Mouse (Mus musculus): Measurements from ENCODE around the gene Lsm5. TPM values are rescaled to one million over a fixed set of nuclear protein-coding genes. Genes with fewer than 3 reads are reported as not detected.

Gene Lsm5
- 95.2 and 109 TPM in 2 replicates for polyA plus RNA-seq (2015; fragmentation: Nextera tagmentation; extraction: Ambion mirVana)

DNA sequence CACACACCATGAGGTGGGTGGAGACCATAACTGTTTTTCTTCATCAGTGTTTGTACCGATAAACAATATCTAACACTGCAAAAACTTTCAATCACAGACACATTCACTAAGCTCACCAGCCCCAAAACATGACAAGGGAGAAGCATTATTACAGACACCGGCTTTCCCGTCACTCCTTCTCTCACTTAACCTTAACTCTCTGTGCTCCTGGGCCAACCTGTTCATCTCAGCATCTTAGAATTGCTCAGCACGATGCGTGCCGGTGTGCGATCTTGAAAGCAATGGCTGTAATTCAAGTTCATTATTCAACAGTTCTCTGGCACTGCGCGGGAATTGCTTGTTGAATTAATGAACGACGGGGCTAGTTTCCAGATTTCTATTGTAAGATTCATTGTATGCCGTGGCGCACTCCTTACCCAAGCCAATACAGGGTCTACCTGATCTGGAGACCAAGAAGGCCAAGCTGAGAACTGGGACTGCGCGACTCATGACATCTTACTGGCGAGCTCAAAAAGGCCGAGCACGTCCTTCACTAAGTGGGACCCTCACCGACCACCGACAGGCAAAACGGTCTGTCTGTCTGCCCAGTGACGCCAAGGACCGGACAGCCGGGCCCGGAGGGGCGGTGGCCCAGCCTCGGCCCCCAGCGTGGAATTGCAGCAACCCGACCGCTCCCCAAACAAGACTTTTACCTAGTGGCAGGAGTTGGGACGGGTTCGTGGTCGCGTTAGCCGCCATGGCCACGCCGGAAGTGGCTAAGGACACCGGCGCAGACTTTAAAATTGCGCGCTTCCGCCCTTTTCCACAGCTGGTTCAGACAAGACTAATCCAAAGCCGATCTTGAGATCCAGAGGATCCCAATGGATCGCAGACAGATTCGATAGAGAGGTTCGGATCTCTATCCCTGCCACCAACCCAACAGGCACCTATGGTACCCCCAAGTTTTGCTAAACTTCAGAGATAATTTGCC lies at the start of gene Lsm5:
TSS of gene Lsm5 (minus strand) at position 780 of the 970 bp plus-strand sequence.
- peak within 1 kb of the TSS; percentile 46 for H3K27ac ChIP-seq (replicated peaks)
- no peaks in the 10 kb centered on the region for H3K9me3 ChIP-seq
- H3K4me2 ChIP-seq (replicated peaks) = peak within 1 kb of the TSS; percentile 85
- under 1% methylated on average over 46 of the region's 46 CpGs for WGBS
- H3K27me3 ChIP-seq = no peaks in the 10 kb centered on the region
- peak within 1 kb of the TSS; percentile 57 for H3K9ac ChIP-seq (replicated peaks)
- peaks cover 8% of the 10 kb centered on the region for H3K4me1 ChIP-seq
- peak; percentile 95 for ATAC-seq (replicated peaks)
- H3K36me3 ChIP-seq = peaks cover 3% of the 10 kb centered on the region; the same call in 1 of the 2 replicates
- peak within 1 kb of the TSS; percentile 82 for H3K4me3 ChIP-seq

DNA sequence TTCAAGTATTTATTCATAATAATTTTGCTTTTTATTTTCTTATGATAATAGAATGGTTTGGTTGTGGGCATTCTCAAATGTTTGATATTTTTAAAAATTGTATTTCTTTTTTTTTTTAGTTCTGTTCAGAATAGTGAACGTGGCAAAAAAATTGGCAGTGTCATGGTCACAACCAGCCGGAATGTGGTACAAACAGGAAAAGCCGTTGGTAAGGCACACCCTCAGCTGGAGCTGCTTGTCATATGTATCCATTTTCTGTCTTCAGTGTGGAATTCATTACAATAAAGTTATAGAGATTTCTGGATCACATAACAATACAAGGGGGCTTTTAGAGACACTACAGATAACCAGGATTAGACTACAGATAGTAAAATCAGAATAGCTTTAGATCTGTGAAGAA lies 49.2 kb upstream of the Lsm5 start:
- H3K4me1 ChIP-seq = no peaks in the 10 kb centered on the region
- no peaks in the 10 kb centered on the region for H3K27me3 ChIP-seq
- 92% methylated on average over 3 of the region's 3 CpGs for WGBS
- ATAC-seq (replicated peaks) = no peak
- H3K9ac ChIP-seq (replicated peaks) = no peak overlapping the region
- no peaks in the 10 kb centered on the region for H3K9me3 ChIP-seq
- no peak overlapping the region for H3K4me3 ChIP-seq
- no peak overlapping the region for H3K4me2 ChIP-seq (replicated peaks)
- peaks cover 60% of the 10 kb centered on the region for H3K36me3 ChIP-seq
- H3K27ac ChIP-seq (replicated peaks) = no peak overlapping the region

DNA sequence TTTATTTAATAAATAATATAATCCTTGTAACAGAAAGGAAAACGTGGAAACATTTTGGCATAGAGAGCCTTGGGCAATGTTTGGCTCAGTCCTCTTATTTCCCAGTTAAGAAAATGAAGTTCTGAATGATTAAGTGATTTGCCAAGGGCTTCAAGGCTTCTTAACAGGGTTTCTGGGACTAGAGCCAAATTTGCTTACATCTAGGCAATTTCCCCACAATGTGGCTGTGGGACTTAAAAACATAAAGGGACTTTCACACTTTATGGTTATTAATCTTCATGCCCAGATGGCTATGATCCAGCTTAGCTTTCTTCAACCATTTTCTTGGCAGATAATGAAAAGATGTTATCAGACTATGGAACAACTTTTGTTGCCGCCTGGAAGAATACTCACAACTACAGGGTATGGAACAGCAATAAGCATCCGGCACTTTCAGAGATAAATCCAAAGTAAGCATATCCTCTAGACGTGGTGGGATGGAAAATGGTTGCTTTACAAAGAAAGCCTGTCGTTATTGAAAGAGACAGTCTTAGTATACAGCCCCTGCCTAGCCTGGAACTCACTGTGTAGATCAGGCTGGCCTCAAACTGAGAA lies 41.5 kb upstream of the Lsm5 start:
- Histone ChIP-seq H3K27me3 (no peaks in the 10 kb centered on the region), H3K9me3 (no peaks in the 10 kb centered on the region), H3K36me3 (peaks cover 28% of the 10 kb centered on the region), H3K4me3 (no peak overlapping the region), H3K4me2 (replicated peaks) (no peak overlapping the region), H3K27ac (replicated peaks) (peak overlapping the region; percentile 65; the same call in 1 of the 2 replicates), H3K9ac (replicated peaks) (no peak overlapping the region), H3K4me1 (peaks cover 7% of the 10 kb centered on the region)
- peak; percentile 81 for ATAC-seq (replicated peaks)
- whole genome bisulfite sequencing = 32% methylated on average over 5 of the region's 5 CpGs

DNA sequence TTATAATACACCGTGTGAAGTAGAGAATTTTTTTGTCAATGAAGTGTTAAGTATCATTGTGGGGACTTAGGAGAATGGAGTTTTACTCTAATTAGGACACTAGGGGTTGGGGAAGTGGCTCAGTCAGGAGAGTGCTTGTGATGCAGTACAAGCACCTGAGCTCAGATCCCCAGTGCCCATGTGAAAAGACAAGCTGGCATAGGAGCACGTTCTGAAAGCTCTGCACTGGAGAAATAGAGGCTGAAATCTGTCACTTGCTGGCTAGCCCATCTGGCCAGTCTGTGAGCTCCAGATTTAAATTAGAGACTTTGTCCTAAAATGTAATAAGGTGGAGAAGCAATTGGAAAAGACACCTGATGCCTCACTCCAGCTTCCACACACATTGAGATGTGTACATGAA lies 28.0 kb upstream of the Lsm5 start:
- Histone ChIP-seq H3K36me3 (peaks cover 78% of the 10 kb centered on the region), H3K4me3 (no peak overlapping the region), H3K9ac (replicated peaks) (no peak overlapping the region), H3K27me3 (no peaks in the 10 kb centered on the region), H3K27ac (replicated peaks) (no peak overlapping the region), H3K4me1 (no peaks in the 10 kb centered on the region), H3K4me2 (replicated peaks) (no peak overlapping the region), H3K9me3 (no peaks in the 10 kb centered on the region)
- ATAC-seq (replicated peaks) = 0 out of 2 replicates have a peak, but pooled peaks have one; percentile 46
- WGBS = 54% methylated on average over 2 of the region's 2 CpGs

DNA sequence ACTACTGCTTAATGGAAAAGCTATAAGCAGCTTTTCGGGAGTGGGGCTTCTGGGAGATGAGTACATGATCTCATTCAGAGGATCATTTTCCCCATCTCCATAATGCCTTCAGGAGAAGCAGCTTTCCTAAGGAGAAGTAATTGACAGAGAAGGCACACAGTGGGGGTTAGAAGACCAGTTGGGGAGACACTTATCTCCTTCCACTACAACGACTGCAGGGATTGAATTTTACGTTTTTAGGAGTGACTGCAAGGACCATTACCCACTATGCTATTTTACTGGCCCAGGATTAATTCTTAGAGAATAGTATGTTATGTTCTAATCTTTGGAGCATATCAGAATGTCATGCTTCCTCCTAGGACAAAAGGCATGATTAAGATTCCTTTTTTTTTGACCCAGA lies 16.4 kb upstream of the Lsm5 start:
- no peaks in the 10 kb centered on the region for H3K9me3 ChIP-seq
- H3K27me3 ChIP-seq = no peaks in the 10 kb centered on the region
- 69% methylated on average over 3 of the region's 3 CpGs for WGBS
- H3K36me3 ChIP-seq = peaks cover 20% of the 10 kb centered on the region
- no peak overlapping the region for H3K4me2 ChIP-seq (replicated peaks)
- H3K4me1 ChIP-seq = peaks cover 26% of the 10 kb centered on the region
- no peak for ATAC-seq (replicated peaks)
- H3K9ac ChIP-seq (replicated peaks) = no peak overlapping the region
- no peak overlapping the region for H3K4me3 ChIP-seq
- no peak overlapping the region for H3K27ac ChIP-seq (replicated peaks)

DNA sequence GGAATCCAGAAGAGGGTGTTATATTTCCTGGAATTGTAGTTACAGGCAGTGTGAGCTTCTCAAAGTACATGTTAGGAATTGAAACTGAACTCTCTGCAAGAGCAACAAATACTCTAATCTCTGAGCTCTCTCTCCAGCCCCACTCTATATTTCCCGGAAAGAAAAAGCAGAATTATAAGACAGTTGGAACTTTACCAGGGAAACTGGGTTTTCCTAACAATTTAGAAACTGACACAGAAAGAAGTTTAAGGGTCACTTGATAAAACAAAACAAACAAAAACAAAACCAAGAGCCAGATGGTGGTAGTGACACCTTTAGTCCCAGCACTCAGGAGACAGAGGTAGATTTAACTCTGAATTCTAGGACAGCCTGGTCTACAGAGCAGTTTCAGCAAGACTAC lies 14.6 kb upstream of the Lsm5 start:
- no peaks in the 10 kb centered on the region for H3K9me3 ChIP-seq
- H3K9ac ChIP-seq (replicated peaks) = no peak overlapping the region
- H3K4me2 ChIP-seq (replicated peaks) = no peak overlapping the region
- no peak overlapping the region for H3K4me3 ChIP-seq
- WGBS = 76% methylated on average over 1 of the region's 1 CpGs
- peaks cover 10% of the 10 kb centered on the region for H3K36me3 ChIP-seq
- peaks cover 27% of the 10 kb centered on the region for H3K4me1 ChIP-seq
- H3K27me3 ChIP-seq = no peaks in the 10 kb centered on the region
- ATAC-seq (replicated peaks) = no peak
- H3K27ac ChIP-seq (replicated peaks) = no peak overlapping the region

DNA sequence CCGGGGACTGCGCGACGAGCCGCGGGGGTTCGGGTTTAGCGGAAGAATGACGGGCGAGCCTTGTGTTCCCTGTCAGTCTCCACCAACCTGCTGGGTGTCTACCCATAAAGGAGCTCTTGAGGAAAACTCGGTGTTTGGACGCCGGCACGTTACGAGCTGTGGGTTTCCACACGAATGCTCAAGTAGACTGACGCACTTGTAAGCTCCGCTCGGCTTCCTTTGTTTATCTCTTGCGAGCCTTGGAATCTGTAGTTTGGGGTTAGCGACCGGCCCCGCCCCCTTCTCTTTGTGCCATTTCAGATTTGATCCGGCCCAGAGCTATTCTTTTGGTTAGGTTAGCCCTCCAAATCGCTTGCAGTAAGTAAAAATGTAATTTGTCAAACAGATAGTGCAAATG lies 10.8 kb upstream of the Lsm5 start:
- Histone ChIP-seq H3K4me1 (peaks cover 18% of the 10 kb centered on the region), H3K27ac (replicated peaks) (peak overlapping the region; percentile 94), H3K4me2 (replicated peaks) (peak overlapping the region; percentile 69), H3K4me3 (peak overlapping the region; percentile 63), H3K36me3 (no peaks in the 10 kb centered on the region), H3K9me3 (no peaks in the 10 kb centered on the region), H3K9ac (replicated peaks) (peak overlapping the region; percentile 86), H3K27me3 (no peaks in the 10 kb centered on the region)
- ATAC-seq (replicated peaks) = no peak; the same call in 1 of the 2 replicates
- under 1% methylated on average over 25 of the region's 25 CpGs for WGBS

DNA sequence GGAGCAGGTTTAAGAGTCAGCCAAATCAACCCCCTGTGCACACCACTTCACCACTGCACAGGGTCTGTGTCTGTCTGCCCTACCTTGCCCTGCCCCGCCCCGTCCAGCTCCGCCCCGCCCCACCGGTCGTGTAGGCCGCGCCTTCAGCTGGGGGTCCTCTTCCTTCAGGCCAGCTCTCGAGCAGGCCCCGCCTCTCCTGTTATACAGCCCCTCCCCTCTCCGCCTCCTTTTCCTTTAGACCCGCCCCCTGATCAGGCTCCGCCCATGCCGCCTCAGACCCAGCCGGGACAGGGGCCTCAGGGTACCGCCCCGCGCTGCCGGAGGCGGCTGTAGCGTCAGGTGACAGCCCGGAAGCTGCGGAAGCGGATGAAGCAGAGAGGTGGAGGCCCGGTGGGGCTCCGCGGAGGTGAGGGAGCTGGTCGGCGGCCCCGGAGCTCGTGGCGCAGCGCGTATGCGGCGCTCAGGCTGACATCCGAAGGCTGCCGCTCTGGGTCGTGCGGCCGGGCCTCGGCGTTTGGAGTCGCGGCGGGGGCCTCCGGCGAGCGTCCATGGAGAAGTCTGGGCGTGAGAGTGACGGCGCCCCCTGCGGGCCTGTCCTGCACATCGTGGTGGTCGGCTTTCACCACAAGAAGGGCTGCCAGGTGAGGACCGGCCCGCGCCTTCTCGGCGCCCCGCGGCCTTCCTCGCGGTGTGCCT lies 10.2 kb upstream of the Lsm5 start, which contains the start of gene Avl9:
TSS of gene Avl9 (plus strand) at position 326 of the 696 bp plus-strand sequence.
- peak within 1 kb of the TSS; percentile 94 for H3K27ac ChIP-seq (replicated peaks)
- ATAC-seq (replicated peaks) = peak; percentile 98
- no peaks in the 10 kb centered on the region for H3K36me3 ChIP-seq
- H3K4me3 ChIP-seq = peak within 1 kb of the TSS; percentile 63
- H3K4me1 ChIP-seq = peaks cover 18% of the 10 kb centered on the region
- H3K9ac ChIP-seq (replicated peaks) = peak within 1 kb of the TSS; percentile 86
- peak within 1 kb of the TSS; percentile 69 for H3K4me2 ChIP-seq (replicated peaks)
- no peaks in the 10 kb centered on the region for H3K27me3 ChIP-seq
- no peaks in the 10 kb centered on the region for H3K9me3 ChIP-seq
- WGBS = under 1% methylated on average over 63 of the region's 64 CpGs

DNA sequence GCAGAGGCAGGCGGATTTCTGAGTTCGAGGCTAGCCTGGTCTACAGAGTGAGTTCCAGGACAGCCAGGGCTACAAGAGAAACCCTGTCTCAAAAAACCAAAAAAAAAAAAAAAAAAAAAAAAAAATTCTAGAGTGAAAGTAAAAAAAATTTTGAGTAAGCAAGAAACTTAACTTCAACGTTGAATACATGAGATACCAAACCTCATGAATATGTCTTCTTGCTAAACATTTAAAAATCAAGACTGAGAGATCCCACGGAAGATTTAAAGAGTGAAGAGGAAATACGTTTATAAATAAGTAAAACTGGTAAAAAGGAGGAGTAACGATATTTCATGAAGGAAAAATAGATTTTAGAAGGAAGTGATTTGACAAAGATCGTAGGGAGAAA lies 9.7 kb upstream of the Lsm5 start:
- H3K9me3 ChIP-seq = no peaks in the 10 kb centered on the region
- peak overlapping the region; percentile 63 for H3K4me3 ChIP-seq
- no peaks in the 10 kb centered on the region for H3K27me3 ChIP-seq
- WGBS = 53% methylated on average over 7 of the region's 7 CpGs
- no peaks in the 10 kb centered on the region for H3K36me3 ChIP-seq
- H3K4me1 ChIP-seq = peaks cover 18% of the 10 kb centered on the region
- H3K27ac ChIP-seq (replicated peaks) = peak overlapping the region; percentile 94
- H3K4me2 ChIP-seq (replicated peaks) = peak overlapping the region; percentile 69
- no peak for ATAC-seq (replicated peaks)
- H3K9ac ChIP-seq (replicated peaks) = peak overlapping the region; percentile 86; the same call in 1 of the 2 replicates

DNA sequence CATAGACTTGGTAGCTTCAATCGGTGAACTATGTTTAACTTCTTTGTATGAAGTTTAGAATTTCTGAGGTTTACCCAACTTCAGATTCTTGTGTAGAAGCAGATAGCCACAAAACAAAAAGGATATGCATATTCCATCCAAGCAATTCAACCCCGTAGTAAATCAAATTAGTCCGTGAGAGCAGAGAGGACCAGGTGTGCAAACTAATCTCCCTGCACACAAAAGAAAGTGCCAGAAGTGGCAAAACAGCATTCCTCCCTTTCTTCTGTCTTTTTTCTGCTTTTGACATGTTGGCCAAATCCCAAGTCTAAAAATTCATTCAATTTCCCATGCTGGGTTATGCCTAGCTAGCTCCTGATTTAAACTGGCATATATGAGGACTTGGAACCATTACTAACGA lies 12.1 kb downstream of the Lsm5 start:
- Histone ChIP-seq H3K4me2 (replicated peaks) (no peak overlapping the region), H3K4me1 (no peaks in the 10 kb centered on the region), H3K27me3 (no peaks in the 10 kb centered on the region), H3K36me3 (no peaks in the 10 kb centered on the region), H3K27ac (replicated peaks) (no peak overlapping the region), H3K4me3 (no peak overlapping the region), H3K9me3 (no peaks in the 10 kb centered on the region), H3K9ac (replicated peaks) (no peak overlapping the region)
- no peak for ATAC-seq (replicated peaks)
- 70% methylated on average over 4 of the region's 4 CpGs for WGBS

DNA sequence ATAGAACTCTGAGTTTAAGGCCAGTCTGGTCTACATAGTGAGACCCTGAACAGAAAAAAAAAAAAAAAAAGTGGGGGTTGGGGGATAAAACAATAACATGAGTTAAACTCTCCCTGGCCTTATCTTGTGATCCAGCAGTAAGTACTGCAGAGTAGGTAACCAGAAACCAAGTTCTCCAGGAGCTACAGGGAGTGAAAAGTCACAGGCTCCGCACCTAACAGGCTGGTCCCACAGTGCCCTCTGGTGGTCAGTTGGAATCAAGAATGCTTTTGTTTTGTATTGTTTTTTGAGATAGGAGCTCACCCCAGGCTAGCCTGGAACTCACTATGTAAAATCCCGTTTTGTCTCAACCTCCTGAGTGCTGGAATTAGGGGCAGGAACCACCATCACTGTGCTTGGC lies 13.3 kb downstream of the Lsm5 start:
- Histone ChIP-seq H3K4me2 (replicated peaks) (no peak overlapping the region), H3K36me3 (no peaks in the 10 kb centered on the region), H3K4me1 (no peaks in the 10 kb centered on the region), H3K4me3 (no peak overlapping the region), H3K9me3 (no peaks in the 10 kb centered on the region), H3K27me3 (no peaks in the 10 kb centered on the region), H3K9ac (replicated peaks) (no peak overlapping the region), H3K27ac (replicated peaks) (no peak overlapping the region)
- ATAC-seq (replicated peaks) = peak; percentile 38; the same call in 1 of the 2 replicates
- 0% methylated on average over 2 of the region's 2 CpGs for WGBS

DNA sequence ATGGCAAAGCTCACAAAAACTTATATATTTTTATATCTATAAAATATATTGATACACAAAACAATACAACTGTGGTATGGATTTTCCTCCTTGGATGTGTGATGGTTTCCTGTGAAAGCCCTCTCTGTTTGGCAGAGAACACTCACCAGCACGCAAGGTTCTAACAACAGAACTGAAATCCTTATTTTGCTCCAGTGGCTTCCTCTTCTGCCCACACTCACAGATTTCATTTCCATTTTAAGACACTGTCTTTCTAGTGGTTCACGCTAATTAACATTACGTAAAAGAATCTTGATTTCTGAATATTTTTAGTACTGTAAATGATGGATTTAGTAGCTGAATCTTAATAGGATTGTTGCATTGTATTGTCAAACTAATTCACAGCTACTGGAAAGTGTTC lies 16.3 kb downstream of the Lsm5 start:
- Histone ChIP-seq H3K36me3 (no peaks in the 10 kb centered on the region), H3K27ac (replicated peaks) (no peak overlapping the region), H3K9ac (replicated peaks) (no peak overlapping the region), H3K4me2 (replicated peaks) (no peak overlapping the region), H3K27me3 (no peaks in the 10 kb centered on the region), H3K9me3 (no peaks in the 10 kb centered on the region), H3K4me3 (no peak overlapping the region), H3K4me1 (no peaks in the 10 kb centered on the region)
- ATAC-seq (replicated peaks) = no peak
- WGBS = 89% methylated on average over 3 of the region's 3 CpGs
